Mouse (Mus musculus): ENCODE measurements around the gene Eri2.

DNA sequence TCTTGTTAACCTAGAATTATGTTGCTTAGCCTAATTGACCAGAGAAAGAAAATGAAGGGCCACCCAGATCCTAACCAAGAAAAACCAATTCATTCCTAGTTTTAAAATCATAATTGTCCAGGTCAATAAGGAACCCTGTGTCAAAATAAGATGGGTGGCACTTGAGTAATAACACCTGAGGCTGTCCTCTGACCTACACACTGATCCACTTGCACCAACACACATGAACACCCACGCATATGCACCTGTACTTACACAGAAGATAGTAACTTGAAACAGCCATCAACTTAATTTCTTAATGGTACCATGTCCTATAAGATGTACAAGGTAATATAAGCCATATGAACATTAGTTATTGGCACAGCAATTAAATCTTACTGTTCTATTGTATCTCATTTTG lies 40.2 kb downstream of the Eri2 start:
- TF ChIP-seq EP300 (optimal IDR thresholded peaks at IDR 0.05) (no peak), CTCF (IDR thresholded peaks at IDR 0.05; ENCODE audit: low read depth) (no peak)
